Mouse (Mus musculus) intestine, embryonic 16.5 days (tissue): ENCODE measurements around the gene Pmf1. TPM values are rescaled to one million over a fixed set of nuclear protein-coding genes. Genes with fewer than 3 reads are reported as not detected.
"Not testable (repeated sequence)": the region's sequence is repeated elsewhere in the genome, so short reads cannot be mapped to it uniquely, and the experiment has no call there.

Experiments used
- ATAC-seq: fragments of 200-750 bp; cut with Nextera tagmentation; 2 replicates; pipeline ENCODE4 v1.8.0; 2017; ENCODE audit warnings: moderate TSS enrichment, moderate library complexity
- H3K27ac ChIP-seq: fragments of 300-500 bp; sonication (generic); 2 replicates; pipeline ENCODE4 v1.5.1; 2014; ENCODE audit warnings: mild to moderate bottlenecking, low read length
- H3K27me3 ChIP-seq: fragments of 300-500 bp; sonication (generic); replicated peaks from 2 replicates; pipeline ENCODE4 v1.6.1; 2014; ENCODE audit warnings: low read length, control low read depth, mixed read lengths; ENCODE audit not compliant: control insufficient read depth, insufficient read depth
- H3K36me3 ChIP-seq: fragments of 300-500 bp; sonication (generic); 2 replicates; pipeline ENCODE4 v1.6.1; 2014; ENCODE audit warnings: low read length, control low read depth; ENCODE audit not compliant: control insufficient read depth, insufficient read depth
- H3K4me1 ChIP-seq: fragments of 300-500 bp; sonication (generic); 2 replicates; pipeline ENCODE4 v1.6.1; 2014; ENCODE audit warnings: low read length, control low read depth, mixed read lengths; ENCODE audit not compliant: control insufficient read depth, insufficient read depth
- H3K4me2 ChIP-seq: fragments of 300-500 bp; sonication (generic); 2 replicates; pipeline ENCODE4 v1.6.1; 2014; ENCODE audit warnings: low read depth, low read length, control low read depth
- H3K4me3 ChIP-seq: fragments of 300-500 bp; sonication (generic); 2 replicates; pipeline ENCODE4 v1.5.1; 2014; ENCODE audit warnings: mild to moderate bottlenecking, low read length
- H3K9ac ChIP-seq: fragments of 300-500 bp; sonication (generic); 2 replicates; pipeline ENCODE4 v1.6.1; 2014; ENCODE audit warnings: low read depth, low read length
- H3K9me3 ChIP-seq: fragments of 300-500 bp; sonication (generic); 2 replicates; pipeline ENCODE4 v1.6.1; 2016; ENCODE audit warnings: low read length, control low read depth; ENCODE audit not compliant: control insufficient read depth
- WGBS: fragments of 180-500 bp; shearing (Covaris S2); extraction: QIAGEN DNeasy Blood & Tissue Kit; methylation state at CpG from one replicate; pipeline ENCODE4 v1.1.7; 2014; 5-methylcytosine and 5-hydroxymethylcytosine counted together
- polyA plus RNA-seq: library from polyadenylated mRNA; unstranded; fragments of >200 nt; fragmentation: Nextera tagmentation; extraction: Ambion mirVana; gene quantifications from 2 replicates; pipeline ENCODE4 v1.2.1, GENCODE M21; 2015

The Pmf1 gene
- polyA plus RNA-seq, 1 experiment from 2014 or later, result 129 TPM

DNA sequence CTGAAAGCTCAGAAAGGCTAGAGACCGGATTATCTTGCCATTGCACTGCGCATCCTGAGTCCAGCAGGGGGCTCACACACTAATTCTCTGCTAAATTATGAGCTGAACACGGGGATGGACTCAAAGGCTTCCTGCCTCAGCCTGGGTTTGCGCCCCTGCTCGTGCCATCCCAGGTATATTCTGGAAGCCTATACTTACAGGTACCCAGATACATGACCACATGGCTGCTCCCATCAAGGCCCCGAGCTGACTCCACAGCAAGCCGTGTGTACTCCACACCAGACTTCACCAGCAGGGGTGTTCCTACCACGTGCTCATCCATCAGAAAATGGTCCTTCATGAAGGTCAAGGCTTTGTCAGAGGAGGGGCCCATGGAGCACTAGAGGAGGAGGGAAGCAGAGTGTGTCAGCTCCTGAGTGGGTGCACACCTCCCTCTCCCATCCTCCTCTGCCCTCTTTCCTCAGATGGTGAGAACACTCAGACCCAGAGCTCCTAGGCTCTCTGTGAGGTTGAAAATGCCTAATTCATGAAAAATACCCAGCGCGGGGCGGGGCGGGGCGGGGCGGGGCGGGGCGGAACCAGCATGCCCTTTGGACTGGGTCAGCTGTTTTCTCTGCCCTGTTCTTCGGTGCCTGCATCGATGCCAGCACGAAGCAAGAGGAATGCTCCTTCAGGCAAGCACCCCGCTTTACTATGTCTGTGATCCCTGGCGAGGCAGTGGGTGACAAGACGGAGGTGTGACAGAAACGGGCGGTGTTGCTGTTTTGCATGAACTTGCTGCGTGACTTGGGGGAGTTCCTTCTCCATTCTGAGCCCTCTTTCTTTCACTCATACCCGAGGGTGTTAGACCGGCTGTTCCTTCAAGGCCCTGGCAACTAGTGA, 30.6 kb upstream of the Pmf1 start:
- Histone ChIP-seq H3K4me3 (0 out of 2 replicates have a peak overlapping the region, but pooled peaks have one; percentile 11), H3K4me1 (peaks cover 21% of the 10 kb centered on the region), H3K9ac (no peak overlapping the region; the same call in 1 of the 2 replicates), H3K27ac (no peak overlapping the region; the same call in 1 of the 2 replicates), H3K4me2 (peak overlapping the region; percentile 39), H3K27me3 (no peaks in the 10 kb centered on the region), H3K36me3 (peaks cover 2% of the 10 kb centered on the region; the same call in 1 of the 2 replicates), H3K9me3 (no peaks in the 10 kb centered on the region)
- peak; percentile 25 for ATAC-seq
- WGBS, result 25% methylated on average over 27 of the region's 27 CpGs

GRCm38 (mm10) chr3:88439582-88439981, 29.5 kb upstream of the Pmf1 start:
- Histone ChIP-seq H3K9ac (no peak overlapping the region), H3K4me2 (no peak overlapping the region), H3K27me3 (no peaks in the 10 kb centered on the region), H3K4me1 (peaks cover 21% of the 10 kb centered on the region), H3K9me3 (no peaks in the 10 kb centered on the region), H3K4me3 (no peak overlapping the region), H3K27ac (no peak overlapping the region), H3K36me3 (peaks cover 2% of the 10 kb centered on the region; the same call in 1 of the 2 replicates)
- no peak for ATAC-seq
- 67% methylated on average over 4 of the region's 4 CpGs for WGBS

GRCm38 (mm10) chr3:88437454-88437853, 27.3 kb upstream of the Pmf1 start:
- Histone ChIP-seq H3K4me3 (no peak overlapping the region), H3K36me3 (peaks cover 2% of the 10 kb centered on the region; the same call in 1 of the 2 replicates), H3K4me1 (peaks cover 16% of the 10 kb centered on the region), H3K9ac (no peak overlapping the region), H3K9me3 (no peaks in the 10 kb centered on the region; the same call in 1 of the 2 replicates), H3K27me3 (no peaks in the 10 kb centered on the region), H3K4me2 (no peak overlapping the region), H3K27ac (no peak overlapping the region)
- no peak for ATAC-seq
- 69% methylated on average over 10 of the region's 10 CpGs for whole genome bisulfite sequencing

- no peaks in the 10 kb centered on the region; the same call in 1 of the 2 replicates for H3K9me3 ChIP-seq
- no peaks in the 10 kb centered on the region for H3K27me3 ChIP-seq
- WGBS, result 21% methylated on average over 29 of the region's 29 CpGs
- no peak overlapping the region for H3K27ac ChIP-seq
- peak; percentile 53 for ATAC-seq
- H3K4me3 ChIP-seq, result peak overlapping the region; percentile 36
- H3K9ac ChIP-seq, result peak overlapping the region; percentile 44
- H3K36me3 ChIP-seq, result peaks cover 2% of the 10 kb centered on the region; the same call in 1 of the 2 replicates
- peaks cover 16% of the 10 kb centered on the region for H3K4me1 ChIP-seq
- H3K4me2 ChIP-seq, result peak overlapping the region; percentile 58
Observed at GRCm38 (mm10) chr3:88436395-88437201, 26.5 kb upstream of the Pmf1 start.

- Histone ChIP-seq H3K4me1 (peaks cover 7% of the 10 kb centered on the region), H3K27me3 (no peaks in the 10 kb centered on the region), H3K9me3 (no peaks in the 10 kb centered on the region; the same call in 1 of the 2 replicates), H3K27ac (no peak overlapping the region), H3K9ac (no peak overlapping the region), H3K36me3 (peaks cover 2% of the 10 kb centered on the region; the same call in 1 of the 2 replicates), H3K4me3 (no peak overlapping the region), H3K4me2 (no peak overlapping the region)
- ATAC-seq, result no peak
- WGBS, result 68% methylated on average over 10 of the region's 10 CpGs
Observed at GRCm38 (mm10) chr3:88435515-88435914, 25.4 kb upstream of the Pmf1 start.

DNA sequence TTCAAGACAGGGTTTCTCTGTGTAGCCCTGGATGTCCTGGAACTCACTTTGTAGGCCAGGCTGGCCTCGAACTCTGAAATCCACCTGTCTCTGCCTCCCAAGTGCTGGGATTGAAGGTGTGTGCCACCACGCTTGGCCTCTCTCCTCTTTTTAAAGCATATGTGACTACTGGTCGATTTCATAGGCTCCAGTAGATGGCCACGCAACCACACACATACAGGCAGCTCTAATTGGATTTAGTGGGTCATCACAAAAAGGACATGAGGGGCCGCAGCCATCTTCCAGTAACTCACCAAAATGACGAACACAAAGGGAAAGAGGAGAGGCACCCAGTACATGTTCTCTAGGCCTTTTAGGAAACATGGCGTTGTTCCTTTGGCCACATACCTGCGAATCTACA, 18.5 kb upstream of the Pmf1 start:
- WGBS, result 75% methylated on average over 8 of the region's 8 CpGs
- H3K4me3 ChIP-seq, H3K4me1 ChIP-seq, H3K36me3 ChIP-seq, H3K9me3 ChIP-seq, H3K4me2 ChIP-seq, H3K27ac ChIP-seq, ATAC-seq, H3K9ac ChIP-seq, H3K27me3 ChIP-seq: not testable (repeated sequence)

DNA sequence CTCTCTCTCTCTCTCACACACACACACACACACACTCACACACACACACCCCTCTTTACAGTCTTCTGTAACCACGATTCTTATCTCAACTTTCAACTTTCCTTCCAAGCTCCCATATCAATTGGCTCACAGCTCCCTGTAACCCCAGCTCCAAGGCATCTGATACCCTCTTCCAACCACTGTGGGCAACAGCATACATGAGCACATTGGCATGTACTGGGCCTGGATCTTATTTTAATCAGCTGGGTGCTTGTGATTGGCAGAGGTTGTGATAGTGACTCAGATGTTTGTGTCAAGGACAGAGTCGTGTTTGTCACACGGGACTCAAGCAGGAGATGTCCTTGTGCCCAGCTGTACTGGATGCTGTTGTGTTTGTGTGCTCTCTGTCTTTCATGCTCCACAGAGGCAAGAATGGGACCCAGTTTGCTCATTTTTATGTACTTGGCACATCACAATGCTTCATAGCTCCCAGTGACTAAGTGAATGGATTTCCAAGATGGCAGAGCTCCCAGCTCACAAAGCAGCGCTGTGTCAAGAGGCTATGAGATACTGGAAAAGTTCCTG, 17.3 kb upstream of the Pmf1 start:
- Histone ChIP-seq H3K4me3 (no peak overlapping the region), H3K9me3 (no peaks in the 10 kb centered on the region), H3K27me3 (no peaks in the 10 kb centered on the region), H3K4me1 (peaks cover 17% of the 10 kb centered on the region), H3K27ac (no peak overlapping the region), H3K9ac (no peak overlapping the region), H3K4me2 (no peak overlapping the region), H3K36me3 (no peaks in the 10 kb centered on the region)
- 73% methylated on average over 4 of the region's 4 CpGs for WGBS
- ATAC-seq, result no peak

GRCm38 (mm10) chr3:88425708-88426420, 15.7 kb upstream of the Pmf1 start:
- Histone ChIP-seq H3K4me2 (peak overlapping the region; percentile 44), H3K27ac (no peak overlapping the region; the same call in 1 of the 2 replicates), H3K9me3 (no peaks in the 10 kb centered on the region), H3K27me3 (no peaks in the 10 kb centered on the region), H3K4me1 (peaks cover 28% of the 10 kb centered on the region), H3K4me3 (no peak overlapping the region), H3K36me3 (0 out of 2 replicates have a peak, but pooled peaks cover under 1% of the 10 kb centered on the region), H3K9ac (no peak overlapping the region)
- no peak for ATAC-seq
- 81% methylated on average over 10 of the region's 10 CpGs for WGBS
